Mouse (Mus musculus) heart, adult 2 months (tissue): ENCODE measurements around the gene Cdca7. TPM values are rescaled to one million over a fixed set of nuclear protein-coding genes. Genes with fewer than 3 reads are reported as not detected.

ENCODE experiments used
- DNase-seq, 2 experiments: peaks; one replicate each; pipeline ENCODE4 v3.0.0; 2021
- H3K27ac ChIP-seq: fragments of 200-600 bp; 2 replicates; pipeline ENCODE4 v1.8.1; 2022
- H3K27me3 ChIP-seq: fragments of 200-500 bp; 2 replicates; pipeline ENCODE4 v1.6.1; 2012; ENCODE audit warnings: mild to moderate bottlenecking, low read length, inconsistent platforms, mixed read lengths; ENCODE audit not compliant: control insufficient read depth, insufficient read depth
- H3K36me3 ChIP-seq: fragments of 200-500 bp; 2 replicates; pipeline ENCODE4 v1.6.1; 2012; ENCODE audit warnings: low read length, inconsistent platforms; ENCODE audit not compliant: control insufficient read depth, insufficient read depth
- H3K4me1 ChIP-seq: fragments of 200-500 bp; 2 replicates; pipeline ENCODE4 v1.6.1; 2011; ENCODE audit warnings: low read length; ENCODE audit not compliant: control insufficient read depth, insufficient read depth
- H3K4me3 ChIP-seq: fragments of 200-600 bp; 2 replicates; pipeline ENCODE4 v1.8.1; 2022
- H3K79me2 ChIP-seq: fragments of 200-500 bp; replicated peaks from 2 replicates; pipeline ENCODE4 v1.6.1; 2012; ENCODE audit warnings: mild to moderate bottlenecking, inconsistent platforms, low read length, moderate library complexity, mixed read lengths; ENCODE audit not compliant: control insufficient read depth, insufficient read depth
- H3K9ac ChIP-seq: fragments of 200-500 bp; 2 replicates; pipeline ENCODE4 v1.6.1; 2012; ENCODE audit warnings: low read depth, mild to moderate bottlenecking, control low read depth, inconsistent platforms, low read length, mixed read lengths
- CTCF ChIP-seq: fragments of 200-600 bp; IDR thresholded peaks from 2 replicates; pipeline ENCODE4 v1.8.1; 2022; ENCODE audit warnings: antibody characterized with exemption, mild to moderate bottlenecking, moderate library complexity
- EP300 ChIP-seq: fragments of 200-500 bp; IDR thresholded peaks from 2 replicates; pipeline ENCODE4 v1.6.1; 2011; ENCODE audit warnings: low read depth, low read length, control low read depth; ENCODE audit not compliant: insufficient read depth
- POLR2A ChIP-seq: fragments of 200-500 bp; IDR thresholded peaks from 2 replicates; pipeline ENCODE4 v1.6.1; 2011; ENCODE audit warnings: mild to moderate bottlenecking, low read depth, low read length, control low read depth; ENCODE audit not compliant: insufficient read depth
- WGBS: fragments of 180-500 bp; shearing (Covaris S2); methylation state at CpG from one replicate; pipeline ENCODE4 v1.1.7; 2018; 5-methylcytosine and 5-hydroxymethylcytosine counted together
- intact Hi-C: fragments of 180-260 bp; cut with DNase I; formaldehyde crosslinking; loops from one replicate; pipeline ENCODE4 v1.15.1; 2025
- polyA plus RNA-seq: library from polyadenylated mRNA; depleted of rRNA; stranded (reverse); fragments of >200 nt; gene quantifications from 2 replicates; pipeline ENCODE4 v1.2.3, GENCODE M21; 2012; rRNA removed
- total RNA-seq, 2 experiments: library from RNA; stranded (reverse); gene quantifications; 2 replicates each; pipeline ENCODE4 v1.2.3; 2021

Gene Cdca7
- total and polyA plus RNA-seq, 3 experiments = 1.2 to 2.5 (median 1.9) TPM

- Histone ChIP-seq H3K27me3 (no peaks in the 10 kb centered on the region), H3K27ac (no peak overlapping the region), H3K4me1 (no peaks in the 10 kb centered on the region), H3K36me3 (no peaks in the 10 kb centered on the region), H3K4me3 (no peak overlapping the region), H3K9ac (no peak overlapping the region), H3K79me2 (no peaks in the 10 kb centered on the region)
- DNase-seq = no peak
- TF ChIP-seq EP300 (no peak), POLR2A (no peak), CTCF (no peak)
- intact Hi-C loops = no loop called here
- WGBS = 56% methylated on average over 25 of the region's 25 CpGs
Observed at GRCm38 (mm10) chr2:72529358-72530319, 53.7 kb downstream of the Cdca7 start.

DNA sequence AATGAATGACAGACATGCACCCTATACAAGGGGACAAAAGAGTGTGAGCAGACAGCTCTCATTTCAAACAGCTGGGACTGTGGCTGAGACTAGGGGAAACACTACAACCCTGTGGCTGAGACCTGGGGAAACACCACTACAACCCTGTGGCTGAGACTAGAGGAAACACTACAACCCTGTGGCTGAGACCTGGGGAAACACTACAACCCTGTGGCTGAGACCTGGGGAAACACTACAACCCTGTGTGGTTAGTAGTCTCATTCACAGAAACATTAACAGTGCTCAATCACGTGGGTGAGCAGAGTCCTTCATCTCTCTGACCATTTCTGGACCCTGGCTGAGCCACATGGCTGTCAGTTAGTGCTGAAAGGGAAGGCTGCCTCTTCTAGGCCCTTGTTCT, 59.9 kb downstream of the Cdca7 start:
- 50% methylated on average over 1 of the region's 1 CpGs for WGBS
- no peak for DNase-seq
- Histone ChIP-seq H3K36me3 (no peaks in the 10 kb centered on the region), H3K27ac (no peak overlapping the region), H3K4me3 (no peak overlapping the region), H3K4me1 (no peaks in the 10 kb centered on the region), H3K79me2 (no peaks in the 10 kb centered on the region), H3K9ac (no peak overlapping the region), H3K27me3 (no peaks in the 10 kb centered on the region)
- TF ChIP-seq EP300 (no peak), CTCF (no peak), POLR2A (no peak)
- intact Hi-C loops = no loop called here

Other genes starting within 250 kb of the Cdca7 start
- 100 to 1,000 TPM; 275 to 303 TPM for gene Map3k20, start 190.5 kb upstream of the Cdca7 start, total RNA-seq
- gene Map3k20, start 190.5 kb upstream of the Cdca7 start, polyA plus RNA-seq = 75.1 and 124 TPM in 2 replicates